Mouse (Mus musculus): ENCODE results near the gene Olfr106-ps. TPM values are rescaled to one million over a fixed set of nuclear protein-coding genes. Genes with fewer than 3 reads are reported as not detected.

The Olfr106-ps gene
- polyA plus RNA-seq (2016; fragmentation: Nextera tagmentation; extraction: Ambion mirVana) = not detected in 2 replicates

DNA sequence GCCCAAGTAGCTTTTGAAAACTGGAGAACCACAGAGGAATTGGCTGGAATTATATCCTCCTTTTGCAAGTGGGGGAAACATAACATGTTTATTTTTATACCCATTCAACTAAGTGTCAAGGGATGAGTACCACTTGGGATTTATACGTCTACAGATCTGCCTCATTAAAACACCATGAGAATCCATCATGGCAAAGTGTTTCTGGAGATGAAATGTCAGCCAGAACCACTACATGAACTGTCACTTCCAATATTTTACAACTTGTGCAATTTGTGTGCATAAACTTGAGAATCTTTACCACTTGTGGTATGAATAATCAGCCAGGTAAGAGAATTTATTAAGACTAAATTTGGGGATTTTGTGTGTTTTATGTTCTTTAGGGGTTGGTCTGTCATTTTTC is at the start of gene Olfr106-ps:
TSS of gene Olfr106-ps (plus strand) at position 301 of the 400 bp plus-strand sequence.
- Histone ChIP-seq H3K27ac (replicated peaks) (no peak within 1 kb of the TSS), H3K4me1 (no peaks in the 10 kb centered on the region), H3K4me3 (no peak within 1 kb of the TSS), H3K27me3 (no peaks in the 10 kb centered on the region), H3K4me2 (replicated peaks) (no peak within 1 kb of the TSS), H3K9me3 (no peaks in the 10 kb centered on the region), H3K36me3 (no peaks in the 10 kb centered on the region), H3K9ac (replicated peaks) (no peak within 1 kb of the TSS)
- ATAC-seq (ENCODE audit: low FRiP score, low read depth) = no peak
- WGBS = 83% methylated on average over 1 of the region's 1 CpGs

DNA sequence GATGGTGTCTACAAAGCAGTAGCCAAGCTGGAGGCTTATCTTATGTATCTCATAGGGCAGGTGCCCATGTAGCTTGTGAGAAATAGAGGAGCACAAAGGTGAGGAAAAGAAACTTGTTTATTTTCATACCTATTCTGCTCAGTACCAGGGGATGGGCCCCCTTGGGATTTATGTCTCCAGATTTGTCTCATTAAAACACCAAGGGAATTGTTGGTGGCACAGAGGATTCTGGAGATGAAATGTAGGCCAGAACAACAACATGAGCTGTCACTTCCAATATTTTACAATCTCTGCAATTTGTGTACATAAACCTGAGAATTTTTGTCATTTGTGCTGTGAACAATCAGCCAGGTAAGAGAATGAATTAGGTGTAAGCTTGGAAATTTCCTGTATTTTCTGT is 30.9 kb upstream of the Olfr106-ps start, which contains the start of gene Olfr104-ps:
TSS of gene Olfr104-ps (plus strand) at position 301 of the 400 bp plus-strand sequence.
- Histone ChIP-seq H3K27me3 (no peaks in the 10 kb centered on the region), H3K27ac (replicated peaks) (no peak within 1 kb of the TSS), H3K4me2 (replicated peaks) (no peak within 1 kb of the TSS), H3K36me3 (no peaks in the 10 kb centered on the region), H3K9ac (replicated peaks) (no peak within 1 kb of the TSS), H3K4me3 (no peak within 1 kb of the TSS), H3K9me3 (no peaks in the 10 kb centered on the region), H3K4me1 (no peaks in the 10 kb centered on the region)
- no peak for ATAC-seq (ENCODE audit: low FRiP score, low read depth)

DNA sequence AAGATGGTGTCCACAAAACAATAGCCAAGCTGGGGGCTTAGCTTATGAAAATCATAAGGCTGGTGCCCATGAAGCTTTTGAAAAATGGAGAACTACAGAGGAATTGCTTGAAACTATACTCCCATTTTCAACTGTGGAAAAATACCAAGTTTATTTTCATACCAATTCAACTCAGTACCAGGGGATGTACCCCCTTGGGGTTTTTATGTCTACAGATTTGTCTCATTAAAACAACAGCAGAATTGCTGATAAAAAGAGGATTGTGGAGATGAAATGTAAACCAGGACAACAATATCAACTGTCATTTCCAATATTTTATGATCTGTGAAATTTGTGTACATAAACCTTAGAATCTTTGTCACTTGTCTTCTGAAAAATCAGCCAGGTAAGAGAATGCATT is 11.5 kb upstream of the Olfr106-ps start, which contains the start of gene Olfr105-ps:
TSS of gene Olfr105-ps (plus strand) at position 301 of the 400 bp plus-strand sequence.
- no peaks in the 10 kb centered on the region for H3K27me3 ChIP-seq
- no peak within 1 kb of the TSS for H3K4me2 ChIP-seq (replicated peaks)
- H3K27ac ChIP-seq (replicated peaks) = no peak within 1 kb of the TSS
- no peak within 1 kb of the TSS for H3K4me3 ChIP-seq
- H3K4me1 ChIP-seq = no peaks in the 10 kb centered on the region
- ATAC-seq (ENCODE audit: low FRiP score, low read depth) = no peak
- no peaks in the 10 kb centered on the region for H3K36me3 ChIP-seq
- H3K9ac ChIP-seq (replicated peaks) = no peak within 1 kb of the TSS
- no peaks in the 10 kb centered on the region for H3K9me3 ChIP-seq

- WGBS = 79% methylated on average over 3 of the region's 3 CpGs
- no peaks in the 10 kb centered on the region for H3K9me3 ChIP-seq
- no peak within 1 kb of the TSS for H3K9ac ChIP-seq (replicated peaks)
- no peak within 1 kb of the TSS for H3K27ac ChIP-seq (replicated peaks)
- no peak for ATAC-seq (ENCODE audit: low FRiP score, low read depth)
- no peaks in the 10 kb centered on the region for H3K27me3 ChIP-seq
- H3K4me3 ChIP-seq = no peak within 1 kb of the TSS
- H3K4me1 ChIP-seq = no peaks in the 10 kb centered on the region
- H3K36me3 ChIP-seq = no peaks in the 10 kb centered on the region
- no peak within 1 kb of the TSS for H3K4me2 ChIP-seq (replicated peaks)
These were observed 8.7 kb downstream of the Olfr106-ps start, which contains the start of gene Olfr107 for GRCm38 (mm10) chr17:37398926-37399325. Gene Olfr107, plus strand, starts transcription at chr17:37399226.

- H3K4me3 ChIP-seq = no peak overlapping the region
- no peak overlapping the region for H3K4me2 ChIP-seq (replicated peaks)
- no peaks in the 10 kb centered on the region for H3K4me1 ChIP-seq
- H3K9me3 ChIP-seq = no peaks in the 10 kb centered on the region
- ATAC-seq (ENCODE audit: low FRiP score, low read depth) = no peak
- H3K36me3 ChIP-seq = no peaks in the 10 kb centered on the region
- no peak overlapping the region for H3K9ac ChIP-seq (replicated peaks)
- no peak overlapping the region for H3K27ac ChIP-seq (replicated peaks)
- H3K27me3 ChIP-seq = no peaks in the 10 kb centered on the region
These were observed 23.2 kb downstream of the Olfr106-ps start for GRCm38 (mm10) chr17:37413380-37413779.

- Histone ChIP-seq H3K4me2 (replicated peaks) (no peak within 1 kb of the TSS), H3K36me3 (no peaks in the 10 kb centered on the region), H3K4me1 (no peaks in the 10 kb centered on the region), H3K9ac (replicated peaks) (no peak within 1 kb of the TSS), H3K27ac (replicated peaks) (no peak within 1 kb of the TSS), H3K9me3 (no peaks in the 10 kb centered on the region), H3K4me3 (no peak within 1 kb of the TSS), H3K27me3 (no peaks in the 10 kb centered on the region)
- no peak for ATAC-seq (ENCODE audit: low FRiP score, low read depth)
- 86% methylated on average over 1 of the region's 1 CpGs for WGBS
These were observed 55.0 kb downstream of the Olfr106-ps start, which contains the start of gene Olfr108 for GRCm38 (mm10) chr17:37445180-37445579. Gene Olfr108, plus strand, starts transcription at chr17:37445480.

Other genes starting within 250 kb of the Olfr106-ps start
- not detected in 2 replicates for gene Olfr93, start 228.9 kb upstream of the Olfr106-ps start, polyA plus RNA-seq (2016; fragmentation: Nextera tagmentation; extraction: Ambion mirVana)
- gene Ubd, start 196.5 kb upstream of the Olfr106-ps start, polyA plus RNA-seq (2016; fragmentation: Nextera tagmentation; extraction: Ambion mirVana) = not detected in 2 replicates
- gene Olfr94, start 189.4 kb upstream of the Olfr106-ps start, polyA plus RNA-seq (2016; fragmentation: Nextera tagmentation; extraction: Ambion mirVana) = not detected in 2 replicates
- gene Olfr95, start 177.3 kb upstream of the Olfr106-ps start, polyA plus RNA-seq (2016; fragmentation: Nextera tagmentation; extraction: Ambion mirVana) = not detected in 2 replicates
- not detected in 2 replicates for gene Olfr96, start 170.2 kb upstream of the Olfr106-ps start, polyA plus RNA-seq (2016; fragmentation: Nextera tagmentation; extraction: Ambion mirVana)
- gene Olfr97, start 153.1 kb upstream of the Olfr106-ps start, polyA plus RNA-seq (2016; fragmentation: Nextera tagmentation; extraction: Ambion mirVana) = not detected in 2 replicates
- not detected in 2 replicates for gene Olfr98, start 126.6 kb upstream of the Olfr106-ps start, polyA plus RNA-seq (2016; fragmentation: Nextera tagmentation; extraction: Ambion mirVana)
- gene H2-M3, start 120.2 kb upstream of the Olfr106-ps start, polyA plus RNA-seq (2016; fragmentation: Nextera tagmentation; extraction: Ambion mirVana) = 0.99 and 1.6 TPM in 2 replicates
- not detected in 2 replicates for gene Olfr99, start 106.9 kb upstream of the Olfr106-ps start, polyA plus RNA-seq (2016; fragmentation: Nextera tagmentation; extraction: Ambion mirVana)
- gene Olfr101, start 86.1 kb upstream of the Olfr106-ps start, polyA plus RNA-seq (2016; fragmentation: Nextera tagmentation; extraction: Ambion mirVana) = not detected in 2 replicates
- gene Olfr102, start 73.3 kb upstream of the Olfr106-ps start, polyA plus RNA-seq (2016; fragmentation: Nextera tagmentation; extraction: Ambion mirVana) = not detected in 2 replicates
- gene Olfr103, start 50.7 kb upstream of the Olfr106-ps start, polyA plus RNA-seq (2016; fragmentation: Nextera tagmentation; extraction: Ambion mirVana) = not detected in 2 replicates
- not detected in 2 replicates for gene Olfr104-ps, start 30.8 kb upstream of the Olfr106-ps start, polyA plus RNA-seq (2016; fragmentation: Nextera tagmentation; extraction: Ambion mirVana)
- not detected in 2 replicates for gene Olfr105-ps, start 11.4 kb upstream of the Olfr106-ps start, polyA plus RNA-seq (2016; fragmentation: Nextera tagmentation; extraction: Ambion mirVana)
- gene Olfr107, start 8.8 kb downstream of the Olfr106-ps start, polyA plus RNA-seq (2016; fragmentation: Nextera tagmentation; extraction: Ambion mirVana) = not detected in 2 replicates
- not detected in 2 replicates for gene Olfr108, start 55.1 kb downstream of the Olfr106-ps start, polyA plus RNA-seq (2016; fragmentation: Nextera tagmentation; extraction: Ambion mirVana)
- gene Olfr109, start 68.5 kb downstream of the Olfr106-ps start, polyA plus RNA-seq (2016; fragmentation: Nextera tagmentation; extraction: Ambion mirVana) = not detected in 2 replicates
- gene H2-M2, start 93.2 kb downstream of the Olfr106-ps start, polyA plus RNA-seq (2016; fragmentation: Nextera tagmentation; extraction: Ambion mirVana) = not detected in 2 replicates
- not detected in 2 replicates for gene Olfr110, start 102.1 kb downstream of the Olfr106-ps start, polyA plus RNA-seq (2016; fragmentation: Nextera tagmentation; extraction: Ambion mirVana)
- gene Olfr111, start 117.6 kb downstream of the Olfr106-ps start, polyA plus RNA-seq (2016; fragmentation: Nextera tagmentation; extraction: Ambion mirVana) = not detected in 2 replicates
- gene Olfr112, start 179.1 kb downstream of the Olfr106-ps start, polyA plus RNA-seq (2016; fragmentation: Nextera tagmentation; extraction: Ambion mirVana) = not detected in 2 replicates
- gene Olfr113, start 187.3 kb downstream of the Olfr106-ps start, polyA plus RNA-seq (2016; fragmentation: Nextera tagmentation; extraction: Ambion mirVana) = not detected in 2 replicates
- not detected in 2 replicates for gene Olfr114, start 202.3 kb downstream of the Olfr106-ps start, polyA plus RNA-seq (2016; fragmentation: Nextera tagmentation; extraction: Ambion mirVana)
- gene Olfr115, start 236.7 kb downstream of the Olfr106-ps start, polyA plus RNA-seq (2016; fragmentation: Nextera tagmentation; extraction: Ambion mirVana) = not detected in 2 replicates
- not detected in 2 replicates for gene Olfr116, start 236.8 kb downstream of the Olfr106-ps start, polyA plus RNA-seq (2016; fragmentation: Nextera tagmentation; extraction: Ambion mirVana)